Mouse (Mus musculus) B cell, adult 67 days (primary cell): Measurements from ENCODE around the gene Ear10. TPM values are rescaled to one million over a fixed set of nuclear protein-coding genes. Genes with fewer than 3 reads are reported as not detected.

Source experiments
- total RNA-seq, 2 experiments: library from RNA; stranded (reverse); gene quantifications; 4 replicates each; pipeline ENCODE4 v1.2.4; 2023

Gene Ear10
- not detected for total RNA-seq

GRCm38 (mm10) chr14:43923459-43923858 lies at the start of gene Ear10:
Ear10 (minus strand) TSS chr14:43923559.

GRCm38 (mm10) chr14:43956769-43957168 lies 33.4 kb upstream of the Ear10 start, which contains the start of gene Ang5:
Ang5 (plus strand) TSS chr14:43957069.

GRCm38 (mm10) chr14:43924688-43925403 lies 1.5 kb upstream of the Ear10 start, which contains the start of gene Gm8113:
Gm8113 (plus strand) TSS chr14:43925390.

GRCm38 (mm10) chr14:43875417-43875816 lies 47.9 kb downstream of the Ear10 start, which contains the start of gene Ear1:
Ear1 (minus strand) TSS chr14:43875517.

Other genes with a start within 250 kb of the Ear10 start
- gene Gm8165, start 246.4 kb downstream of the Ear10 start, total RNA-seq: not detected
- 1 to 10 TPM in 1 of 2 experiments, not detected in 1; 2.4 TPM for gene Gm7324, start 225.7 kb downstream of the Ear10 start, total RNA-seq
- not detected for gene Gm16506, start 196.1 kb downstream of the Ear10 start, total RNA-seq
- not detected for gene Gm6526, start 175.7 kb downstream of the Ear10 start, total RNA-seq
- gene Gm8180, start 138.8 kb downstream of the Ear10 start, total RNA-seq: not detected
- not detected for gene Ear1, start 48.0 kb downstream of the Ear10 start, total RNA-seq
- gene Gm8113, start 1.8 kb upstream of the Ear10 start, total RNA-seq: not detected
- not detected for gene Ang5, start 33.5 kb upstream of the Ear10 start, total RNA-seq
- gene Ang6, start 78.7 kb upstream of the Ear10 start, total RNA-seq: not detected
- gene Ear2, start 179.1 kb upstream of the Ear10 start, total RNA-seq: not detected
- gene Gm3327, start 200.3 kb upstream of the Ear10 start, total RNA-seq: not detected